Mouse (Mus musculus): ENCODE measurements around the gene Crygf.

GRCm38 (mm10) chr1:65925361-65926210 lies 734 bp upstream of the Crygf start:
- TF ChIP-seq MAX (IDR thresholded peaks at IDR 0.05): no peak
- no peak for TF ChIP-seq CEBPB (IDR thresholded peaks at IDR 0.05; ENCODE audit: low read depth)
- TF ChIP-seq CTCF (IDR thresholded peaks at IDR 0.05; ENCODE audit: control insufficient read depth, insufficient read depth, insufficient read length): no peak
- TF ChIP-seq USF1 (IDR thresholded peaks at IDR 0.05; ENCODE audit: low read depth): no peak
- no peak for TF ChIP-seq MYOG (IDR thresholded peaks at IDR 0.05; ENCODE audit: control insufficient read depth, extremely low read depth, insufficient read length)
